Mouse (Mus musculus) layer of hippocampus, adult 11-12 months (tissue): ENCODE measurements around the gene Bsg.
A peak's percentile ranks its signal among the peaks of the same experiment; 100 is the strongest.

ENCODE experiments used
- DNase-seq: peaks from one replicate; pipeline ENCODE4 v3.0.0; 2022; ENCODE audit warnings: low spot score

The Bsg gene

GRCm38 (mm10) chr10:79704065-79704969 lies at the start of gene Bsg:
Gene Bsg, plus strand, starts transcription at chr10:79704491.
- peak; percentile 99 for DNase-seq

- DNase-seq = peak; percentile 61
These were observed 49.3 kb upstream of the Bsg start for GRCm38 (mm10) chr10:79654946-79655395.

GRCm38 (mm10) chr10:79658829-79659228 lies 45.5 kb upstream of the Bsg start:
- no peak for DNase-seq

- DNase-seq = no peak
These were observed 44.0 kb upstream of the Bsg start for GRCm38 (mm10) chr10:79660298-79660697.

GRCm38 (mm10) chr10:79661861-79662260 lies 42.4 kb upstream of the Bsg start:
- no peak for DNase-seq

- peak; percentile 63 for DNase-seq
These were observed 40.1 kb upstream of the Bsg start, which contains the start of gene Madcam1 for GRCm38 (mm10) chr10:79664131-79664665. Gene Madcam1, plus strand, starts transcription at chr10:79664559.

- DNase-seq = no peak
These were observed 39.2 kb upstream of the Bsg start for GRCm38 (mm10) chr10:79665051-79665450.

GRCm38 (mm10) chr10:79666493-79666892 lies 37.8 kb upstream of the Bsg start:
- no peak for DNase-seq

GRCm38 (mm10) chr10:79668076-79668475 lies 36.2 kb upstream of the Bsg start:
- no peak for DNase-seq

- peak; percentile 95 for DNase-seq
These were observed 35.3 kb upstream of the Bsg start, which contains the start of gene Tpgs1 for GRCm38 (mm10) chr10:79668771-79669575. Gene Tpgs1, plus strand, starts transcription at chr10:79669369.

- DNase-seq = peak; percentile 82
These were observed 34.7 kb upstream of the Bsg start for GRCm38 (mm10) chr10:79669576-79670057.

GRCm38 (mm10) chr10:79670071-79670888 lies 34.0 kb upstream of the Bsg start:
- DNase-seq = no peak

- no peak for DNase-seq
These were observed 32.7 kb upstream of the Bsg start for GRCm38 (mm10) chr10:79671396-79672087.

- no peak for DNase-seq
These were observed 32.2 kb upstream of the Bsg start for GRCm38 (mm10) chr10:79672088-79672455.

GRCm38 (mm10) chr10:79673054-79673453 lies 31.2 kb upstream of the Bsg start:
- DNase-seq = no peak

- DNase-seq = no peak
These were observed 28.8 kb upstream of the Bsg start for GRCm38 (mm10) chr10:79675346-79676035.

GRCm38 (mm10) chr10:79680606-79681495 lies 23.4 kb upstream of the Bsg start:
- no peak for DNase-seq

GRCm38 (mm10) chr10:79681591-79682245 lies 22.6 kb upstream of the Bsg start, which contains the start of gene Cdc34:
Gene Cdc34, plus strand, starts transcription at chr10:79682195.
- peak; percentile 100 for DNase-seq

- no peak for DNase-seq
These were observed 21.8 kb upstream of the Bsg start for GRCm38 (mm10) chr10:79682551-79682915.
